Mouse (Mus musculus) lung, embryonic 14.5 days (tissue): ENCODE results near the gene Shq1. TPM values are rescaled to one million over a fixed set of nuclear protein-coding genes. Genes with fewer than 3 reads are reported as not detected.

Source experiments
- ATAC-seq: fragments of 200-750 bp; cut with Nextera tagmentation; 2 replicates; pipeline ENCODE4 v1.8.0; 2017; ENCODE audit warnings: mild to moderate bottlenecking, moderate TSS enrichment, moderate library complexity; ENCODE audit not compliant: insufficient read depth
- DNase-seq: peaks from one replicate; pipeline ENCODE4 v3.0.0-alpha.2; 2015
- H3K27ac ChIP-seq: fragments of 300-500 bp; sonication (generic); 2 replicates; pipeline ENCODE4 v1.5.1; 2014; ENCODE audit warnings: low read depth, mild to moderate bottlenecking, moderate library complexity
- H3K27me3 ChIP-seq: fragments of 300-500 bp; sonication (generic); 2 replicates; pipeline ENCODE4 v1.6.1; 2014; ENCODE audit warnings: low read length, control low read depth; ENCODE audit not compliant: insufficient read depth
- H3K36me3 ChIP-seq: fragments of 300-500 bp; sonication (generic); 2 replicates; pipeline ENCODE4 v1.6.1; 2014; ENCODE audit warnings: control low read depth; ENCODE audit not compliant: insufficient read depth
- H3K4me1 ChIP-seq: fragments of 300-500 bp; sonication (generic); 2 replicates; pipeline ENCODE4 v1.6.1; 2014; ENCODE audit warnings: antibody characterized with exemption, control low read depth; ENCODE audit not compliant: insufficient read depth
- H3K4me2 ChIP-seq: fragments of 300-500 bp; sonication (generic); 2 replicates; pipeline ENCODE4 v1.6.1; 2014; ENCODE audit warnings: mild to moderate bottlenecking
- H3K4me3 ChIP-seq: fragments of 300-500 bp; sonication (generic); 2 replicates; pipeline ENCODE4 v1.5.1; 2014; ENCODE audit warnings: low read depth, low read length
- H3K9ac ChIP-seq: fragments of 300-500 bp; sonication (generic); 2 replicates; pipeline ENCODE4 v1.6.1; 2014
- H3K9me3 ChIP-seq: fragments of 300-500 bp; sonication (generic); 2 replicates; pipeline ENCODE4 v1.6.1; 2016; ENCODE audit warnings: low read depth, low read length, control low read depth
- CTCF ChIP-seq: IDR thresholded peaks from 2 replicates; pipeline ENCODE4 v1.5.1; 2016; ENCODE audit warnings: antibody characterized with exemption, low read depth
- WGBS: fragments of 180-500 bp; shearing (Covaris S2); extraction: QIAGEN DNeasy Blood & Tissue Kit; methylation state at CpG from one replicate; pipeline ENCODE4 v1.1.7; 2014; 5-methylcytosine and 5-hydroxymethylcytosine counted together
- polyA plus RNA-seq: library from polyadenylated mRNA; unstranded; fragments of >200 nt; fragmentation: Nextera tagmentation; extraction: Ambion mirVana; gene quantifications from 2 replicates; pipeline ENCODE4 v1.2.1, GENCODE M21; 2014

The Shq1 gene
- polyA plus RNA-seq, 1 experiment from 2014 or later = 17.7 TPM

GRCm38 (mm10) chr6:100588876-100589275, 82.1 kb downstream of the Shq1 start:
- Histone ChIP-seq H3K4me3 (no peak overlapping the region), H3K27ac (no peak overlapping the region), H3K9ac (no peak overlapping the region), H3K27me3 (no peaks in the 10 kb centered on the region), H3K4me2 (no peak overlapping the region), H3K9me3 (no peaks in the 10 kb centered on the region), H3K4me1 (no peaks in the 10 kb centered on the region), H3K36me3 (no peaks in the 10 kb centered on the region)
- WGBS = 73% methylated on average over 3 of the region's 3 CpGs
- DNase-seq (no peak), ATAC-seq (no peak)
- TF ChIP-seq CTCF = no peak

GRCm38 (mm10) chr6:100586758-100587157, 84.2 kb downstream of the Shq1 start:
- DNase-seq (no peak), ATAC-seq (no peak)
- no peaks in the 10 kb centered on the region for H3K4me1 ChIP-seq
- no peak overlapping the region for H3K4me2 ChIP-seq
- no peak overlapping the region for H3K27ac ChIP-seq
- H3K27me3 ChIP-seq = no peaks in the 10 kb centered on the region
- no peaks in the 10 kb centered on the region for H3K9me3 ChIP-seq
- no peaks in the 10 kb centered on the region for H3K36me3 ChIP-seq
- 85% methylated on average over 5 of the region's 5 CpGs for WGBS
- TF ChIP-seq CTCF = no peak
- H3K9ac ChIP-seq = no peak overlapping the region
- no peak overlapping the region for H3K4me3 ChIP-seq

- Histone ChIP-seq H3K4me3 (no peak overlapping the region), H3K9ac (no peak overlapping the region), H3K9me3 (no peaks in the 10 kb centered on the region), H3K4me1 (no peaks in the 10 kb centered on the region), H3K4me2 (no peak overlapping the region), H3K36me3 (0 out of 2 replicates have a peak, but pooled peaks cover 2% of the 10 kb centered on the region), H3K27ac (no peak overlapping the region), H3K27me3 (no peaks in the 10 kb centered on the region)
- TF ChIP-seq CTCF = no peak
- ATAC-seq (no peak), DNase-seq (no peak)
- 81% methylated on average over 2 of the region's 2 CpGs for WGBS
Observed at GRCm38 (mm10) chr6:100581951-100582350, 89.0 kb downstream of the Shq1 start.

GRCm38 (mm10) chr6:100581056-100581455, 89.9 kb downstream of the Shq1 start:
- Histone ChIP-seq H3K9me3 (no peaks in the 10 kb centered on the region), H3K27ac (no peak overlapping the region), H3K4me1 (no peaks in the 10 kb centered on the region), H3K27me3 (no peaks in the 10 kb centered on the region), H3K9ac (no peak overlapping the region), H3K4me3 (no peak overlapping the region), H3K4me2 (no peak overlapping the region), H3K36me3 (0 out of 2 replicates have a peak, but pooled peaks cover 2% of the 10 kb centered on the region)
- no peak for DNase-seq
- no peak for TF ChIP-seq CTCF
- ATAC-seq = no peak

- 87% methylated on average over 6 of the region's 6 CpGs for WGBS
- DNase-seq = no peak
- ATAC-seq = no peak
Observed at GRCm38 (mm10) chr6:100577590-100577989, 93.4 kb downstream of the Shq1 start.

GRCm38 (mm10) chr6:100576171-100576570, 94.8 kb downstream of the Shq1 start:
- H3K9me3 ChIP-seq = no peaks in the 10 kb centered on the region
- 24% methylated on average over 6 of the region's 6 CpGs for WGBS
- no peak for ATAC-seq
- H3K27ac ChIP-seq = no peak overlapping the region
- H3K9ac ChIP-seq = no peak overlapping the region
- peaks cover 7% of the 10 kb centered on the region; the same call in 1 of the 2 replicates for H3K36me3 ChIP-seq
- no peak overlapping the region for H3K4me2 ChIP-seq
- no peak overlapping the region for H3K4me3 ChIP-seq
- no peak for DNase-seq
- no peaks in the 10 kb centered on the region for H3K4me1 ChIP-seq
- no peak for TF ChIP-seq CTCF
- no peaks in the 10 kb centered on the region for H3K27me3 ChIP-seq

More at GRCm38 (mm10) chr6:100577590-100577989, 93.4 kb downstream of the Shq1 start:
- no peak overlapping the region for H3K4me3 ChIP-seq
- H3K4me2 ChIP-seq = no peak overlapping the region
- H3K27ac ChIP-seq = no peak overlapping the region
- no peaks in the 10 kb centered on the region for H3K4me1 ChIP-seq
- H3K36me3 ChIP-seq = peaks cover 5% of the 10 kb centered on the region; the same call in 1 of the 2 replicates
- TF ChIP-seq CTCF = no peak
- H3K9ac ChIP-seq = no peak overlapping the region
- no peaks in the 10 kb centered on the region for H3K27me3 ChIP-seq
- no peaks in the 10 kb centered on the region for H3K9me3 ChIP-seq

GRCm38 (mm10) chr6:100566774-100567173, 104.2 kb downstream of the Shq1 start:
- Histone ChIP-seq H3K27ac (no peak overlapping the region), H3K4me2 (no peak overlapping the region), H3K4me1 (peaks cover 3% of the 10 kb centered on the region; the same call in 1 of the 2 replicates), H3K4me3 (no peak overlapping the region), H3K9ac (no peak overlapping the region), H3K27me3 (peaks cover 22% of the 10 kb centered on the region), H3K36me3 (no peaks in the 10 kb centered on the region), H3K9me3 (no peaks in the 10 kb centered on the region)
- TF ChIP-seq CTCF = no peak
- no peak for DNase-seq
- WGBS = 63% methylated on average over 6 of the region's 6 CpGs
- no peak for ATAC-seq

- TF ChIP-seq CTCF = no peak
- ATAC-seq (no peak), DNase-seq (peak; percentile 35)
- WGBS = 32% methylated on average over 4 of the region's 4 CpGs
- Histone ChIP-seq H3K36me3 (no peaks in the 10 kb centered on the region), H3K27ac (no peak overlapping the region), H3K4me2 (no peak overlapping the region), H3K9ac (no peak overlapping the region), H3K4me1 (peaks cover 3% of the 10 kb centered on the region; the same call in 1 of the 2 replicates), H3K9me3 (no peaks in the 10 kb centered on the region), H3K4me3 (no peak overlapping the region), H3K27me3 (peaks cover 27% of the 10 kb centered on the region)
Observed at GRCm38 (mm10) chr6:100564516-100564915, 106.4 kb downstream of the Shq1 start.
